Mouse (Mus musculus): ENCODE results near the gene Dnah3. TPM values are rescaled to one million over a fixed set of nuclear protein-coding genes. Genes with fewer than 3 reads are reported as not detected.

Gene Dnah3
- polyA plus RNA-seq, 1 experiment from 2014 or later: 0.04 TPM

DNA sequence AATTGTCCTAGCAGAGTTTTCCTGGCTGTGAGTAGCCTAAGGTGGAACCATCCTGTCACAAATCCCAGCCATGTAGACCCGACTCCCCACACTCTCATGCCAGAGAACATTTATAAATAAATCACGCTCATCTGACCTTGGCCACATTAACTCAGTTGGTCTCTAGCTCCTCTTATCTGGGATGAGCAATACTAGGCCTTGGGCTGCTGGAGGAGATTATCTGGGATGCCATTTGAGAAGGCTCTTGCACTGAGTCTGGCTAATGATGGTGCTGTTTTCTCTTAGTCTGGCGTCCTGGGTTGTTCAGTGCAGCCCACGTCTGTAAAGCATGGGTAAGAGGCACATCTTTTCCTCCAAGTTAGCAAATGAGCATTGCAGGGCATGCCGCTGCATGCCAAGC is 14.6 kb upstream of the Dnah3 start:
- Histone ChIP-seq H3K9ac (replicated peaks; ENCODE audit: low read length) (no peak overlapping the region), H3K36me3 (ENCODE audit: control insufficient read depth, insufficient read depth, low read length) (no peaks in the 10 kb centered on the region), H3K4me2 (ENCODE audit: low read length) (no peak overlapping the region), H3K4me1 (ENCODE audit: control insufficient read depth, insufficient read depth, low read length) (no peaks in the 10 kb centered on the region), H3K27me3 (ENCODE audit: control insufficient read depth, insufficient read depth, low read length) (no peaks in the 10 kb centered on the region), H3K4me3 (replicated peaks; ENCODE audit: low read depth, low read length) (no peak overlapping the region), H3K9me3 (ENCODE audit: control insufficient read depth, low read length) (0 out of 2 replicates have a peak, but pooled peaks cover 4% of the 10 kb centered on the region), H3K27ac (replicated peaks; ENCODE audit: low read depth, low read length) (no peak overlapping the region)
- DNase-seq (no peak), ATAC-seq (ENCODE audit: low FRiP score, low TSS enrichment) (no peak)
- 90% methylated on average over 5 of the region's 5 CpGs for WGBS

DNA sequence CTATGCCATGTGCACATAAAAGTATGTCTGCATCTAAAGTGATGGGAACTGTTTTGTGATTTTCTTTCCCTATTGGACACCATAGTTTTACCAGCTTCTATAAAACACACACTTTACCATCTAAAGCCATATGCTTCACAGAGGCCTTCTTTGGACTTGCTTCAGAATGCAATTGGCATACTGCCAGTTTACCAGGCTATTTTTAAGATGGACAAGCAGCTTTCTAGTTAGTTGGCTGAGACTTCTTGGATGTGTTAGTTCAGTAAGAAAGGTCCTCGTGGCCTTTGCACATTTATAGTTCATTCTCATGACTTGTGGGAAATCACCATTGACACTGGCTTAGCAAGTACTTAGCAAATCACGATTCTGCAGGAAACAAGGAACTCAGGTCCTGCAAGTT is 11.3 kb upstream of the Dnah3 start:
- Histone ChIP-seq H3K4me2 (ENCODE audit: low read length) (no peak overlapping the region), H3K9ac (replicated peaks; ENCODE audit: low read length) (no peak overlapping the region), H3K27ac (replicated peaks; ENCODE audit: low read depth, low read length) (no peak overlapping the region), H3K36me3 (ENCODE audit: control insufficient read depth, insufficient read depth, low read length) (no peaks in the 10 kb centered on the region), H3K4me1 (ENCODE audit: control insufficient read depth, insufficient read depth, low read length) (peaks cover 11% of the 10 kb centered on the region; the same call in 1 of the 2 replicates), H3K9me3 (ENCODE audit: control insufficient read depth, low read length) (no peaks in the 10 kb centered on the region), H3K27me3 (ENCODE audit: control insufficient read depth, insufficient read depth, low read length) (0 out of 2 replicates have a peak, but pooled peaks cover 9% of the 10 kb centered on the region), H3K4me3 (replicated peaks; ENCODE audit: low read depth, low read length) (no peak overlapping the region)
- WGBS: 71% methylated on average over 2 of the region's 2 CpGs
- ATAC-seq (ENCODE audit: low FRiP score, low TSS enrichment) (no peak), DNase-seq (no peak)

DNA sequence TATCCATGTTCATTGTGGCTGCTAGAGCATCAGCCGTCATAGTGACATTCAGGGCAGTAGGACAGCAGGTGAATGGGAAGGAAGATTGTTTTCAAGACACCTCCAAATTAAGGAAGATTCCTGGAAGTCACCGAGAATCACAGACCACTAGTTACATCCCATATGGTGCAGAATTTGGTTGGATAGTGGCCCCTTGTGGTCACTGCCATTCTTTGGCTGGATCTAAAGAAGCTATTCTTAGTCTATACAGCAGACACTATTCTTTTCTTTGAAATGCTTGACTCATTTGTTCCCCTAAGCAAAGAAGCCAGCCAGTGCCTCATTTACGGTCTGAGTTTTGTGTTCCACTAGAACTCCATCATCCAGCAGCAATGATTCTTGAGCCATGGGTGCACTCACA is 9.9 kb upstream of the Dnah3 start:
- Histone ChIP-seq H3K9ac (replicated peaks; ENCODE audit: low read length) (no peak overlapping the region), H3K4me1 (ENCODE audit: control insufficient read depth, insufficient read depth, low read length) (peaks cover 11% of the 10 kb centered on the region; the same call in 1 of the 2 replicates), H3K4me3 (replicated peaks; ENCODE audit: low read depth, low read length) (no peak overlapping the region), H3K36me3 (ENCODE audit: control insufficient read depth, insufficient read depth, low read length) (no peaks in the 10 kb centered on the region), H3K9me3 (ENCODE audit: control insufficient read depth, low read length) (no peaks in the 10 kb centered on the region), H3K27ac (replicated peaks; ENCODE audit: low read depth, low read length) (no peak overlapping the region), H3K4me2 (ENCODE audit: low read length) (no peak overlapping the region), H3K27me3 (ENCODE audit: control insufficient read depth, insufficient read depth, low read length) (0 out of 2 replicates have a peak, but pooled peaks cover 9% of the 10 kb centered on the region)
- ATAC-seq (ENCODE audit: low FRiP score, low TSS enrichment) (no peak), DNase-seq (peak; percentile 59)
- WGBS: 48% methylated on average over 3 of the region's 3 CpGs

DNA sequence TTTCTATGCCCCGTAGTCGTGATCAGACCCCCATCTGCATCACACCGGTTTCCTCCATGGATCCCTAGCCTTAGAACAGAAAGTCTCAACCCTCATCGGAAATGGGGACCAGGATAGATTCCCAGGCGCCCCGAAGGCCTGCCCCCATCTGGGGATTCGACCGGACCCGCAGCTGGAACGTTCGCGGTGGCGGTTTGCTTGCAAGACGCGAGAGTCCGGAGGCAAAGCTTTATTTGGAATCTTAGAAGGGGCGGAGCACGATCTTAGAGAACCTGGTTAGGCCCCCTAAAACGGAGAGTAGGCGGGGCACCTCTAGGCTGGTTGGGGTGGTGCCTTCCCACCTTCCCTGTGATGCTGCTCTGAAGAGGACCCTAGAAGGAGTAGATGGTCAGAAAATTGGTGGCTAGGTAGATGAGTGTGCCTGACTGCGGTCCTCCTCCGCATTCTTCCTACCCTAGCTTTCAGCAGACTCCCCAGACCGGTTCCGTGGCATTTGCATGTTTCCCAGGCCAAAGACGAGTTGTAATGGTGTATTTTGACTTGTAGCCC is 8.0 kb upstream of the Dnah3 start:
- Histone ChIP-seq H3K4me2 (ENCODE audit: low read length) (peak overlapping the region; percentile 63), H3K4me1 (ENCODE audit: control insufficient read depth, insufficient read depth, low read length) (peaks cover 11% of the 10 kb centered on the region; the same call in 1 of the 2 replicates), H3K36me3 (ENCODE audit: control insufficient read depth, insufficient read depth, low read length) (no peaks in the 10 kb centered on the region), H3K27ac (replicated peaks; ENCODE audit: low read depth, low read length) (no peak overlapping the region), H3K9ac (replicated peaks; ENCODE audit: low read length) (peak overlapping the region; percentile 20), H3K4me3 (replicated peaks; ENCODE audit: low read depth, low read length) (peak overlapping the region; percentile 48), H3K27me3 (ENCODE audit: control insufficient read depth, insufficient read depth, low read length) (0 out of 2 replicates have a peak, but pooled peaks cover 9% of the 10 kb centered on the region), H3K9me3 (ENCODE audit: control insufficient read depth, low read length) (no peaks in the 10 kb centered on the region)
- 0 out of 2 replicates have a peak, but pooled peaks have one; percentile 24 for ATAC-seq (ENCODE audit: low FRiP score, low TSS enrichment)
- DNase-seq: peak; percentile 37
- 2% methylated on average over 25 of the region's 25 CpGs for WGBS

DNA sequence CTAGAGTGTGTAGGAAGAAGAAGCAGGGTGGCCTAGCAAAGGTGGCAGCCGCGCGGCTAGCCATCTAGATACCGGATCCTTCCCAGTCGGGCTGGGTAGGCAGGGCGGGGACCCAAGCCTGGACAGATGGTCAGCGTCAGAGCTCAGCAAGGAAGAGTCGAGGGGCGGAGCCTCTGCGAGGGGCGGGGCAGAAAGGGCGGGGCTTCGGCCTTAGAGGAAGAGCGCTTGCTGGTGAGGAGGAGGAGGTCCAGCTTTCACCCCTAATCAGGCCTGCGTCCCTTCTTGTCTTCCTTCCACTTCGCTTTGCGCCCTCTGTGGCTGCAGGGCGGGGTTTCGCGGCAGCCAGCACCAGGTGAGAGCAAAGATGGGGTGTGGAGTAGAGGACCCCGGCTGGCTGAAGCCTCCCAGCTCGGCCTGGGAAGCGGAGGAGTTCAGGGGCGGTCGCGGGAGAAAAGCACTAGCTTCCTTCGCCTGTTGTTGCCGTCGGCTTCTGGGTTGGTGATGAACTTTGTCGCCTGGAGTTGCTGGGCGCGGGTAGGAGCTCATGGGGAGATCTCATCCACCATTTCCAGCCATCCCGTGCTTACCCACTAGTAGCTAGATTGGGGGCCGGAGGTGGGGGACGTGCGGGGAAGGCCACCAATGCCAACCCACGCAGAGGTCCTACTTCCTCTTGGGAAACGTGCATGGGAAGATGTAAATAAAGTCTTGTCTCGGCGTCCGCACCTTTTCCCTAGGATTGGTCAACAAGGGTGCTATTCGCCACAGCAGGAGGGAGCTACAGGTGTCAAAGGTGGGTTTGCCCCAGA is 7.3 kb upstream of the Dnah3 start, which contains the start of gene Tmem159:
Gene Tmem159 (plus strand): TSS at position 190 of the 809 bp plus-strand sequence.
- peak within 1 kb of the TSS; percentile 20 for H3K9ac ChIP-seq (replicated peaks; ENCODE audit: low read length)
- H3K36me3 ChIP-seq (ENCODE audit: control insufficient read depth, insufficient read depth, low read length): no peaks in the 10 kb centered on the region
- 0 out of 2 replicates have a peak, but pooled peaks cover 9% of the 10 kb centered on the region for H3K27me3 ChIP-seq (ENCODE audit: control insufficient read depth, insufficient read depth, low read length)
- no peak within 1 kb of the TSS for H3K27ac ChIP-seq (replicated peaks; ENCODE audit: low read depth, low read length)
- H3K9me3 ChIP-seq (ENCODE audit: control insufficient read depth, low read length): no peaks in the 10 kb centered on the region
- peak within 1 kb of the TSS; percentile 63 for H3K4me2 ChIP-seq (ENCODE audit: low read length)
- H3K4me1 ChIP-seq (ENCODE audit: control insufficient read depth, insufficient read depth, low read length): peaks cover 11% of the 10 kb centered on the region; the same call in 1 of the 2 replicates
- peak within 1 kb of the TSS; percentile 48 for H3K4me3 ChIP-seq (replicated peaks; ENCODE audit: low read depth, low read length)
- WGBS: under 1% methylated on average over 42 of the region's 42 CpGs
- DNase-seq (peak; percentile 79), ATAC-seq (ENCODE audit: low FRiP score, low TSS enrichment) (peak; percentile 81)

DNA sequence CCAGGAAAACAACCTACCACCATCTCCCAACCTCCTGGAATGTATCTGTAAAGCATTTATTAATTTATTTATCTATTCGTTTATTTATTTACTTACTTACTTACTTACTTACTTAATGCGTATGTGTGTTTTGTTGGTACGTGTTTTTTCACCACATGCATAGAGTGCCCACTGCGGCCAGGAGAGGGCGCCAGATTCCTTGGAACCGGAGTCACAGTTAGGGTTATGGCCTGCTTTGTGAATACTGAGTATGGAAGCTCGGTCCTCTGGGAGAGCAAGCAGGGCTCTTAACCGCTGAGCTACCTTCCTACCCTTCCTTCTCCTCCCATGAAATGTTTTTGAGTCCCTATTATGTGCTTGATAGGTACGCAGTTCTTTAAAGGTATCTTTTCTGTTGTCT is 3.3 kb upstream of the Dnah3 start:
- Histone ChIP-seq H3K4me2 (ENCODE audit: low read length) (no peak overlapping the region), H3K27me3 (ENCODE audit: control insufficient read depth, insufficient read depth, low read length) (0 out of 2 replicates have a peak, but pooled peaks cover 8% of the 10 kb centered on the region), H3K9me3 (ENCODE audit: control insufficient read depth, low read length) (no peaks in the 10 kb centered on the region), H3K36me3 (ENCODE audit: control insufficient read depth, insufficient read depth, low read length) (no peaks in the 10 kb centered on the region), H3K27ac (replicated peaks; ENCODE audit: low read depth, low read length) (no peak overlapping the region), H3K4me1 (ENCODE audit: control insufficient read depth, insufficient read depth, low read length) (peaks cover 9% of the 10 kb centered on the region; the same call in 1 of the 2 replicates), H3K4me3 (replicated peaks; ENCODE audit: low read depth, low read length) (no peak overlapping the region), H3K9ac (replicated peaks; ENCODE audit: low read length) (no peak overlapping the region)
- ATAC-seq (ENCODE audit: low FRiP score, low TSS enrichment) (no peak), DNase-seq (peak; percentile 66)
- WGBS: 24% methylated on average over 9 of the region's 9 CpGs

DNA sequence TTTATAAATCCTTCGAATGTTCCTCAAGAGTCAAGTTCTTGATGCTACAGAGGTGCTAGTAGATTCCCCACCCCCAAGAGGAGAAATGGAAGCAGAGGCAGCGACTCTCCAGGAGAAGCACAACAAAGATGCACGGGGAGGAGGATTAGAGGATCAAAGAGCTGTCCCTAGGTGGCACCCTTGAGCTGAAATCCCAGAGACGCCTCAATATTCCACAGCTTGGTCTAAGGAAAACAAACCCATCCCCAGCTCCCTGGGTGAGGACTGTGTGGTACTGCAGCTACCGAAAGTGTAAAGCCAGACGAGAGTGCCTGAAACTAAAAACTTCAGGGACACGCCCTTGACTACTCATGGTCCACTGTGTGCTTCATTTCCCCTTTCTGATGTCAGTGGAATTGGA is 2.8 kb upstream of the Dnah3 start:
- H3K36me3 ChIP-seq (ENCODE audit: control insufficient read depth, insufficient read depth, low read length): no peaks in the 10 kb centered on the region
- H3K9me3 ChIP-seq (ENCODE audit: control insufficient read depth, low read length): no peaks in the 10 kb centered on the region
- H3K4me1 ChIP-seq (ENCODE audit: control insufficient read depth, insufficient read depth, low read length): peaks cover 3% of the 10 kb centered on the region; the same call in 1 of the 2 replicates
- no peak overlapping the region for H3K4me3 ChIP-seq (replicated peaks; ENCODE audit: low read depth, low read length)
- 11% methylated on average over 7 of the region's 7 CpGs for WGBS
- no peak overlapping the region for H3K9ac ChIP-seq (replicated peaks; ENCODE audit: low read length)
- ATAC-seq (ENCODE audit: low FRiP score, low TSS enrichment): no peak
- 0 out of 2 replicates have a peak, but pooled peaks cover 3% of the 10 kb centered on the region for H3K27me3 ChIP-seq (ENCODE audit: control insufficient read depth, insufficient read depth, low read length)
- peak; percentile 74 for DNase-seq
- no peak overlapping the region for H3K27ac ChIP-seq (replicated peaks; ENCODE audit: low read depth, low read length)
- H3K4me2 ChIP-seq (ENCODE audit: low read length): no peak overlapping the region

DNA sequence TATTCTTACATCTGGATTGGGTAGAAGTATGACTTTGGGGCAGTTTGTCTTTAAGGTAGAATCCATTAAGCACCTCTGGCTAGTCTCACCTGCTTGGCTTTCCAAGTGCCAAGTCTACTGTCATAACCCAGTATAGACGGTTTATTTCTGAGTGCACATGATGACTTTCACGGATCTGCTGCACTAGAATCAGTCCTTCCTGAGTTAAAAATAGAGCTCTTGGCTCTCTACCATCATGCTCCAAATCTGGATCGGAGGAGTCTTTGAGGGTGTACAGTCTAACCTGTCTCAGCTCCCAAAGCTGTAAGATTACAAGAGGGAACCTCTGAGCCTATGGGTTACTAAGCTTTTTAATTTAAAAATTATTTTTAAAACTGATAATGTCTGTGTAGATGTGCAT is 864 bp downstream of the Dnah3 start:
- H3K4me1 ChIP-seq (ENCODE audit: control insufficient read depth, insufficient read depth, low read length): no peaks in the 10 kb centered on the region
- no peak for ATAC-seq (ENCODE audit: low FRiP score, low TSS enrichment)
- no peak overlapping the region for H3K9ac ChIP-seq (replicated peaks; ENCODE audit: low read length)
- no peak overlapping the region for H3K4me2 ChIP-seq (ENCODE audit: low read length)
- no peak for DNase-seq
- no peaks in the 10 kb centered on the region for H3K27me3 ChIP-seq (ENCODE audit: control insufficient read depth, insufficient read depth, low read length)
- H3K36me3 ChIP-seq (ENCODE audit: control insufficient read depth, insufficient read depth, low read length): no peaks in the 10 kb centered on the region
- no peak overlapping the region for H3K27ac ChIP-seq (replicated peaks; ENCODE audit: low read depth, low read length)
- 92% methylated on average over 3 of the region's 3 CpGs for WGBS
- H3K4me3 ChIP-seq (replicated peaks; ENCODE audit: low read depth, low read length): no peak overlapping the region
- no peaks in the 10 kb centered on the region for H3K9me3 ChIP-seq (ENCODE audit: control insufficient read depth, low read length)

All from midbrain, embryonic 14.5 days (tissue).